Mouse (Mus musculus) left cerebral cortex, adult 6 months (tissue): ENCODE results near the gene Rag2. TPM values are rescaled to one million over a fixed set of nuclear protein-coding genes. Genes with fewer than 3 reads are reported as not detected.

Source experiments
- long read RNA-seq, 2 experiments: library from polyadenylated mRNA; unstranded; transcript quantifications; one replicate each; pipeline ENCODE4 v2.0.0; 2019 to 2020
- polyA plus RNA-seq: library from polyadenylated mRNA; unstranded; fragments of <200 nt; fragmentation: Nextera tagmentation; gene quantifications from 2 replicates; pipeline ENCODE4 v1.2.3, GENCODE M21; 2021

Rag2 gene
- not detected in 2 replicates for polyA plus RNA-seq
- long read RNA-seq, experiment 1 = 0 reads
- long read RNA-seq, experiment 2 = 0 reads

GRCm38 (mm10) chr2:101624526-101624925 lies at the start of gene Rag2:
TSS of gene Rag2 (plus strand) at chr2:101624718.

GRCm38 (mm10) chr2:101649114-101649671 lies 24.7 kb downstream of the Rag2 start, which contains the start of the genes Rag1 and B230118H07Rik:
TSS of gene Rag1 (minus strand) at chr2:101649501.
TSS of gene B230118H07Rik (minus strand) at chr2:101649532.

GRCm38 (mm10) chr2:101678236-101679021 lies 53.9 kb downstream of the Rag2 start, which contains the start of gene Traf6:
TSS of gene Traf6 (plus strand) at chr2:101678429.

Other genes with a start within 250 kb of the Rag2 start
- gene Rag1, start 24.8 kb downstream of the Rag2 start, polyA plus RNA-seq = 0.03 TPM in 1 of 2 replicates, not detected in the other
- gene B230118H07Rik, start 24.8 kb downstream of the Rag2 start, polyA plus RNA-seq = 92.1 and 107 TPM in 2 replicates
- 5.2 and 6.3 TPM in 2 replicates for gene Traf6, start 53.7 kb downstream of the Rag2 start, polyA plus RNA-seq